Mouse (Mus musculus) lung, postnatal 0 days (tissue): ENCODE results near the gene Mymk. TPM values are rescaled to one million over a fixed set of nuclear protein-coding genes. Genes with fewer than 3 reads are reported as not detected.

Experiments
- ATAC-seq: fragments of 200-750 bp; cut with Nextera tagmentation; 2 replicates; pipeline ENCODE4 v1.8.0; 2017; ENCODE audit warnings: moderate library complexity
- DNase-seq: peaks from one replicate; pipeline ENCODE4 v3.0.0-alpha.2; 2016; ENCODE audit warnings: low spot score
- H3K27ac ChIP-seq: fragments of 300-500 bp; sonication (generic); 2 replicates; pipeline ENCODE4 v1.5.1; 2014; ENCODE audit warnings: antibody characterized with exemption, mild to moderate bottlenecking, low read length, mixed read lengths
- H3K27me3 ChIP-seq: fragments of 300-500 bp; sonication (generic); replicated peaks from 2 replicates; pipeline ENCODE4 v1.6.1; 2014; ENCODE audit warnings: low read length, mixed read lengths; ENCODE audit not compliant: insufficient read depth
- H3K36me3 ChIP-seq: fragments of 300-500 bp; sonication (generic); 2 replicates; pipeline ENCODE4 v1.6.1; 2014; ENCODE audit warnings: low read length, mixed read lengths; ENCODE audit not compliant: insufficient read depth
- H3K4me1 ChIP-seq: fragments of 300-500 bp; sonication (generic); 2 replicates; pipeline ENCODE4 v1.6.1; 2014; ENCODE audit warnings: antibody characterized with exemption, low read depth, low read length, mixed read lengths; ENCODE audit not compliant: insufficient read depth
- H3K4me2 ChIP-seq: fragments of 300-500 bp; sonication (generic); replicated peaks from 2 replicates; pipeline ENCODE4 v1.6.1; 2014; ENCODE audit warnings: low read depth, mild to moderate bottlenecking, low read length, moderate library complexity, mixed read lengths
- H3K4me3 ChIP-seq: fragments of 300-500 bp; sonication (generic); 2 replicates; pipeline ENCODE4 v1.5.1; 2014; ENCODE audit warnings: low read depth, low read length
- H3K9ac ChIP-seq: fragments of 300-500 bp; sonication (generic); replicated peaks from 2 replicates; pipeline ENCODE4 v1.6.1; 2014; ENCODE audit warnings: low read depth, mild to moderate bottlenecking
- H3K9me3 ChIP-seq: fragments of 300-500 bp; sonication (generic); 2 replicates; pipeline ENCODE4 v1.6.1; 2016; ENCODE audit warnings: low read length, mixed read lengths
- CTCF ChIP-seq: IDR thresholded peaks from 2 replicates; pipeline ENCODE4 v1.5.1; 2016; ENCODE audit warnings: antibody characterized with exemption, mild to moderate bottlenecking
- EP300 ChIP-seq: IDR thresholded peaks from 2 replicates; pipeline ENCODE4 v1.6.1; 2016; ENCODE audit warnings: antibody characterized with exemption, mild to moderate bottlenecking, control low read depth
- WGBS: fragments of 180-500 bp; shearing (Covaris S2); extraction: QIAGEN DNeasy Blood & Tissue Kit; methylation state at CpG from one replicate; pipeline ENCODE4 v1.1.7; 2014; 5-methylcytosine and 5-hydroxymethylcytosine counted together
- polyA plus RNA-seq: library from polyadenylated mRNA; unstranded; fragments of >200 nt; fragmentation: Nextera tagmentation; extraction: Ambion mirVana; gene quantifications from 2 replicates; pipeline ENCODE4 v1.2.1, GENCODE M21; 2015

Gene Mymk
- polyA plus RNA-seq, 1 experiment from 2014 or later: 0.76 TPM

DNA sequence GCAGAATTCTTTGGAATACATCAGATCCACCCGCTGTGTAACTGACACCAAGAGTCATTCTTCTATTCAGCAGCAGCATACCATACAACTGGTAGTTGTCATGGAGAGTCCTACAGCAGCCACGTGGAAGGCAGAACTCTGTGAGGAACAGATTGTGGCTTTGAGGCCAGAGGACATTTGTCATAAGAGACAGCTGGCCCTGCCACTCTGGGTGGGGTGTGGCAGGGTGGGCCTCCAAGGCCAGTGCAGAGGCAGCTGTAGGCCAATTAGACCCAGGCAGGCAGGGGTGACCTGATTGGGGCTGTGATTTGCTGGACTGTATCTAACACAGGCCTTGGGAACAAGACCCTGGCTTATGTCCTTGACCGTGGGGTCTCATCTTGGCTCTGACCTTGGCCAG, 2.3 kb downstream of the Mymk start:
- Histone ChIP-seq H3K4me2 (no peak overlapping the region), H3K9me3 (no peaks in the 10 kb centered on the region), H3K4me1 (peaks cover 9% of the 10 kb centered on the region; the same call in 1 of the 2 replicates), H3K4me3 (no peak overlapping the region), H3K27ac (no peak overlapping the region), H3K9ac (no peak overlapping the region), H3K36me3 (no peaks in the 10 kb centered on the region), H3K27me3 (no peaks in the 10 kb centered on the region)
- no peak for DNase-seq
- peak; percentile 21; the same call in 1 of the 2 replicates for ATAC-seq
- TF ChIP-seq EP300 (no peak), CTCF (no peak)
- 56% methylated on average over 3 of the region's 3 CpGs for WGBS

DNA sequence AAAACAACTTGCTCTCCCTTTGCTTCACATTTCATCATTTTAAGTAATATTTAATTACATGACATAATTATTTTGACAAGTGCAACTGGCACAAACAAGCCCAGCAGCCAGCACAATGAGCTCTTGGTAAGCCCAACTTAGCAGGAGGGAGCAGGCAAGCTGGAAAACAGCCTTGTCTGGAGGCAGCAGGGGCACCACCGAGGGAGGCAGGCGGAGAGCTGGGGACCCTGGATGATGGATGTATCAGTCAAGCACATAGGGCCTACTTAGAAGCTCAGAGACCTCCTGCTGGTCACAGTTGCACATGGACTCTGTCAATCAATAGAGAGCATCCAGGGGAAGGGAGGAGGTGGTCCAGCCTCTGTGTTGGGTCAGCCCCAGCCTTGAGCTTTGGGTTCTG, 4.0 kb downstream of the Mymk start:
- H3K4me1 ChIP-seq: 0 out of 2 replicates have a peak, but pooled peaks cover 9% of the 10 kb centered on the region
- no peak overlapping the region for H3K4me3 ChIP-seq
- ATAC-seq (no peak), DNase-seq (no peak)
- H3K9me3 ChIP-seq: no peaks in the 10 kb centered on the region
- TF ChIP-seq CTCF (no peak), EP300 (no peak)
- H3K9ac ChIP-seq: no peak overlapping the region
- 53% methylated on average over 2 of the region's 2 CpGs for WGBS
- H3K36me3 ChIP-seq: no peaks in the 10 kb centered on the region
- no peak overlapping the region for H3K4me2 ChIP-seq
- no peak overlapping the region for H3K27ac ChIP-seq
- no peaks in the 10 kb centered on the region for H3K27me3 ChIP-seq

DNA sequence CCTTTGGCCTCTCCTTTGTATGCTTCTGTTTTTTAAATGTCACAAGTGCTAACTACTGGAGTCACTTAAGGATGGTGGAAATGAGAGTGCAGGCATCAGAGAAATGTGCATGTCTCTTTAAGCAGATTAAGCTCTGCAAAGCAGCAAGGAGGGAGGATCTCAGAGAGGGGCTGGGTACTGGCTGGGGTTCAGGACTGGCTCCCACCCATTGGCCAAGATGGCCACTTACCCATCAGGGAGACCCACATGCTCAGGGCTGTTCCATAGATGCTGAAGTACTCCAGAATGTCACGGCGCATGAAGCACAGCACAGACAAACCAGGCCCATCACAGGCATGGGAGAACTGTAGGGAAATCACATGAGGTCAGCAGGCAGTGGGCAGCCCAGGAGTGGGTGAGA, 4.9 kb downstream of the Mymk start:
- WGBS: 76% methylated on average over 2 of the region's 2 CpGs
- DNase-seq (no peak), ATAC-seq (no peak)
- H3K4me2 ChIP-seq: no peak overlapping the region
- H3K27me3 ChIP-seq: no peaks in the 10 kb centered on the region
- H3K4me1 ChIP-seq: 0 out of 2 replicates have a peak, but pooled peaks cover 9% of the 10 kb centered on the region
- no peaks in the 10 kb centered on the region for H3K9me3 ChIP-seq
- H3K27ac ChIP-seq: no peak overlapping the region
- no peaks in the 10 kb centered on the region for H3K36me3 ChIP-seq
- H3K4me3 ChIP-seq: no peak overlapping the region
- TF ChIP-seq EP300 (no peak), CTCF (no peak)
- H3K9ac ChIP-seq: no peak overlapping the region

DNA sequence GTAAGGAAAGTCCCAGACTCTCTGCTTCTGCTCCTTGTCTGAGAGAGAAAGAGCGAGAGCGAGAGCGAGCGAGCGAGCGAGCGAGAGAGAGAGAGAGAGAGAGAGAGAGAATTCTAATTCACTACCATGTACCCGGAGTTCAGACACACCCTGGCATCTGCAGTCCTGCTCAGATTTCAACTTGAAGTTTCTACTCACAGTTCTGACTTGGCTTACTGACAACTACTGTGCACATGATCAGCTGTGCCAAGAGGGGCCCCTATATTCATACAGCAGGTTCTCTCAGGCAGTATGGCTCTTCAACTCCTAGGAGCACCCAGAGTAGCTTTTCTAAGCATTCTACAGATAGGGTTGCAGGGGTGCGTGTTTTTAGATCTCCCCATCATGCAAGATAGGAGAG, 12.8 kb downstream of the Mymk start:
- DNase-seq: peak; percentile 55
- Histone ChIP-seq H3K36me3 (no peaks in the 10 kb centered on the region), H3K9me3 (no peaks in the 10 kb centered on the region), H3K4me3 (no peak overlapping the region), H3K4me2 (0 out of 2 replicates have a peak overlapping the region, but pooled peaks have one; percentile 5), H3K27ac (no peak overlapping the region), H3K27me3 (no peaks in the 10 kb centered on the region), H3K9ac (no peak overlapping the region), H3K4me1 (peaks cover 18% of the 10 kb centered on the region; the same call in 1 of the 2 replicates)
- TF ChIP-seq EP300 (no peak), CTCF (no peak)
- peak; percentile 49; the same call in 1 of the 2 replicates for ATAC-seq
- 46% methylated on average over 9 of the region's 9 CpGs for WGBS

DNA sequence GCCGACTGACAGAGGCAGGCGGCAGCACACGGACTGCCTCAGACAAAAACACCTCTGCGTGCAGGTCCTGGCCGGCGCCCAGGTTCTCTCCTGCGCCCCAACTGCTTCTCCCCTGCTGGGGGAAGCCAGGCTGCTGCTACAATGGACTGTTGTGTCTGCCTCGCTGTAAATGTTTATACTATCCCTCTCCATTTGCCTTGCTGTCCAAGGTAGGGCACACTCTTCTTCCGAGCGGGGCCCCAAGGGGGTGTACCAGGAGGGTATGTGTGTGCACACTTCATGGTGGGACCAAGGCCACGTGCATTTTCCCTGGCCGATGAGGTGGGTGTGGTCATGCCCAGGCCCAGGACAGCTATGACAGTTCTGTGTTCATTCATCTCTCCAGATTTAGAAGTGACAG, 13.2 kb downstream of the Mymk start:
- Histone ChIP-seq H3K4me3 (no peak overlapping the region), H3K9ac (no peak overlapping the region), H3K27me3 (no peaks in the 10 kb centered on the region), H3K9me3 (no peaks in the 10 kb centered on the region), H3K36me3 (no peaks in the 10 kb centered on the region), H3K4me2 (0 out of 2 replicates have a peak overlapping the region, but pooled peaks have one; percentile 5), H3K27ac (no peak overlapping the region), H3K4me1 (peaks cover 18% of the 10 kb centered on the region; the same call in 1 of the 2 replicates)
- TF ChIP-seq CTCF (no peak), EP300 (no peak)
- no peak for ATAC-seq
- 16% methylated on average over 12 of the region's 12 CpGs for WGBS
- DNase-seq: no peak

DNA sequence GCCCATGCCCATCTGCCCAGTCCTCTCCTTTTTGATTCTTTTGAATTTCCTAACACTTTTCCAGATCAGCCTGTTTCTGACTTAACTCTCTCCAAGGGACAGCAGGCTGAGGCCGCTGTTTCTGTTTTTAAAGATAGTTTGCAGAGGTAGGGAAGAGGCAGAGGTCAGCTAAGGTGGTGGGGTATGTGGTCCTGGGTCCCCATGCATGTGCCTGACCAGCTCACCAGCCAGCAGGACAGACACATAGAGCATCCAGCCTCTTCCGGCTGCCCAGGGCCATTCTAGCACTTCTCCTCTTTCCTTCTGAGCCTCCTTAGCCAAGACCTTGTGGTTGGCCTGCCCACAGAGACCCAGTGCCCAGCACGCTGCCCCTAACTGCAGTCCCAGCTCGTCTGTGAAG, 13.7 kb downstream of the Mymk start:
- Histone ChIP-seq H3K4me3 (no peak overlapping the region), H3K9me3 (no peaks in the 10 kb centered on the region), H3K27me3 (no peaks in the 10 kb centered on the region), H3K27ac (no peak overlapping the region), H3K4me1 (peaks cover 18% of the 10 kb centered on the region; the same call in 1 of the 2 replicates), H3K36me3 (no peaks in the 10 kb centered on the region), H3K4me2 (no peak overlapping the region), H3K9ac (no peak overlapping the region)
- ATAC-seq (no peak), DNase-seq (no peak)
- WGBS: 43% methylated on average over 4 of the region's 4 CpGs
- no peak for TF ChIP-seq CTCF
- no peak for TF ChIP-seq EP300

DNA sequence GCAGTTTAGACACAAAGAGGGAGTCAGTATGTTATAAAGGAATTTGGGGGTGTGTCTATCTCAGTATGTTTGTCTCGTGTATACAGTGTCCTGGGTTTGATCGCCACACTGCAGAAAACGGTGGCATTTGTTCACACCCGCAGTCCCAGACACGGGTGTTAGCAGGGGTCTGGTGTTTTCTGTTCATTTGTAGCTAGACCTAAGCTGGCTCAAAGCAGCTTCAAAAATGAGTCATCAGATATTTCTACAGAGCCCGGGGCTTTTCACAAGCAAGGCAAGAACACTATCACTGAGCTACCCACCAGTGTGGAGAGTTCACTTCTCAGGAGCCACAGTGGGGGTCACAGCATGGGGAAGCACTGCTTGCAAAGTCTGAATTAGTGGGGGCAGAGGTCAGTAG, 22.6 kb downstream of the Mymk start:
- 47% methylated on average over 6 of the region's 6 CpGs for WGBS
- H3K9me3 ChIP-seq: no peaks in the 10 kb centered on the region
- H3K4me2 ChIP-seq: no peak overlapping the region
- no peaks in the 10 kb centered on the region for H3K27me3 ChIP-seq
- ATAC-seq (peak; percentile 34), DNase-seq (peak; percentile 65)
- H3K4me3 ChIP-seq: no peak overlapping the region
- TF ChIP-seq CTCF: no peak
- TF ChIP-seq EP300: no peak
- no peak overlapping the region for H3K27ac ChIP-seq
- H3K9ac ChIP-seq: no peak overlapping the region
- no peaks in the 10 kb centered on the region for H3K36me3 ChIP-seq
- no peaks in the 10 kb centered on the region for H3K4me1 ChIP-seq
